Mouse (Mus musculus): ENCODE measurements around the gene Tssk2.
A peak's percentile ranks its signal among the peaks of the same experiment; 100 is the strongest.

The Tssk2 gene

DNA sequence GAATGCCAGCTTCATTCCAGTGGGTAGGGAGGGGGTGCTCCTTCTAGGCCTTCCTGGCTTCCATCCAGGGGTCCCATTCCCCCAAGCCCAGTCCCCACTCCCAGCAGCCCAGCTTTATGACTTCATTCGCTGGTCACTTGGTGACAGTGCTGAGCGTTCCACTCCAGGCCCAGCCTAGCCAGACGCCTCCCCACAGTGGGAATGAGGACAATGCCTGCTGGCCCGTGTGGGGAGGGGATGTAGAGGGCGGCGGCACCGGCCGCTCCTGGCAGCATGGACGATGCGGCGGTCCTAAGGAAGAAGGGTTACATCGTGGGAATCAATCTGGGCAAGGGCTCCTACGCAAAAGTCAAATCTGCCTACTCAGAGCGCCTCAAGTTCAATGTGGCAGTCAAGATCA is at the start of gene Tssk2, which contains the start of gene Dgcr2:
Tssk2 (plus strand) TSS at position 176 of the 400 bp plus-strand sequence.
Dgcr2 (minus strand) TSS at position 101 of the 400 bp plus-strand sequence.
- DNase-seq (ENCODE audit: low spot score in 2 of 2), result no peak

DNA sequence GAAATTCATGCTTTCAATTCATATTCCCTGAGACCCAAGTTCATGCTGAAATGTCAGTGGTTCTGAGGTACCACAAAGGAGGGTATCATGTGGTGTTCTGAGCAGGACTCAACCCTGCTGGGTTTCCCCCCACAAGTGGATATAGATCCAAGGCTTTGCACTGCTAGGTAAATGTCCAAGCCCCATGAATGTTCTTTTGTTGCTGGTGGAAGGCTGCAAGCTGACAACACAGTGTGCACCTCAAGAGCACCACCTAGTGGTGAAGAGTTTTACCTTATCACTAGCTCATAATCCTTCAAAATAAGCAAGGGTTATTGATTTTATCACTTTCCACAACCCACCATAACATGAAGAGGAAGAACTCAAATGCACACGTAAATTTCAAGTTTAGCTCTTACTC is 49.5 kb upstream of the Tssk2 start:
- no peak for DNase-seq (ENCODE audit: low spot score in 2 of 2)

DNA sequence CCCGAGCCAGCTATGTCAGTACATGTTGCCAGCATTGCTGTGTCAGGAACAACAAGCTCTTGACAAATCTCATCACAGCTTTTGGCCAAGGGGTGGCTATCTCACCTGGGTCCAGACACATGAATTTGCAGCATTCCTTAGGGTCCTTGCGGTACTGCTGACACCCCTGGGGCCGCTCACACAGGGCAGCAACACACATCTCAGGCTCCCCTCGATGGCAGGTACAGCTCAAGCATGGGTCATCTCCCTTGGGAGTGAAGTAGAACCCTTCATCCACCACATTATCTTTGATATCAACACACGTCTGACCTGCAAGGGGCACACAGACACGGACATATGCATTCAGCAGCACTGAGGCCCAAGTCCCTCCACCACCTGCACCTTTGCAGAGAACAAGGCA is 49.0 kb upstream of the Tssk2 start:
- no peak for DNase-seq (ENCODE audit: low spot score in 2 of 2)

DNA sequence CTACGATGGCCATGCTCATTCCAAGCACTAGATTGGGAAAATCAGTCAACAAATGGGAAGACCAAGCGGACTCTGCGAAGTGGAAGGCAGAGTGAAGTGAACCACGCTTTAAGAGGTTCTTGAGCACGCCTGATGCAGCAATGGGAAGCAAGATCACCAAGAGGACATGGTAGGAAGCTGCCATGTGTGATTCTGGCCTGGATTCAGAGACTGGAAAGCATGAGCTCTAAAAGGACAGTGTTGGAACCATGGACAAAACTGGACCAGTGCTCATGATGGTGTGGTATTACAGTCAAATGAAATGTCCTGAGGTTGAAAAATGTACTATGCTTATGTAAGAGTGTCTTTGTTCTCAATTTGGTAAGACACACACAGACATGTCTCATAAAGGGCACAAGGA is 47.1 kb upstream of the Tssk2 start:
- no peak for DNase-seq (ENCODE audit: low spot score in 2 of 2)

DNA sequence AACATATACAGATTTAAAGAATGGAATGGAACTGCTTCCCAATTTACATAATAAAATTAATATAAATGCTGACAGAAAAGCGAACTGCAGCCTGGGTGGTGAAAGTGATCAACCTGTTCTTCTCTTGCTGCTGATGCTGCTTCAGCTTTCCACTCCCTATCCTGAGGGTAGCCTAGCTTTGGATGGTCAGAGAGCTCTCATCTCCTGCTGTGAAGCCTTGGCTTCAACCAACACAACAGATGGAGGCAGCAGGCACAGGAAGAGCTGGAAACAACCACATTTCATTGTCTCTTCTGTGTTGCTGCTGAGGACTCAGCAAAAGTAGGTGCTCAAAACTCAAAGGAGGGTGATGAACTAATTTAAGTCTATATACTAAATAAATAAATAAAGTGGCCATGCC is 46.6 kb upstream of the Tssk2 start:
- no peak for DNase-seq (ENCODE audit: low spot score in 2 of 2)

DNA sequence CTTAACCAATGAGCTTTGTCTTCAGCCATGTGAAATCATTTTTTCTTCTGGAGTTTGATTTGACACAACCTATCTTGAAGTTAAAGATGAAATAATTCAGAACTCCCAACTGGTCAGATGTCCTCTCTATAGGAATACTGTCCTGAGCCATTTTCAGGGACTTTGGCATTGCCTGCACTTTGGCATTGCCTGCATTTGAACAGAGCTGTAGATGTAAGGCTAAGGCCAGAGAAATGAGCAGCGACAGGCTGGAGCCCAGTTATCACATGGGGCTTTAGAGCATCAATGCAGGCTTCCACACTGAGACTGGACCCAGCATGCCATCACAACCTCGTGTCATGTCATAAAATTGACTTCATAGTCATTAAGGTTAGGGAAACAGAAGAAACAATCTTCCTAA is 45.2 kb upstream of the Tssk2 start:
- no peak for DNase-seq (ENCODE audit: low spot score in 2 of 2)

DNA sequence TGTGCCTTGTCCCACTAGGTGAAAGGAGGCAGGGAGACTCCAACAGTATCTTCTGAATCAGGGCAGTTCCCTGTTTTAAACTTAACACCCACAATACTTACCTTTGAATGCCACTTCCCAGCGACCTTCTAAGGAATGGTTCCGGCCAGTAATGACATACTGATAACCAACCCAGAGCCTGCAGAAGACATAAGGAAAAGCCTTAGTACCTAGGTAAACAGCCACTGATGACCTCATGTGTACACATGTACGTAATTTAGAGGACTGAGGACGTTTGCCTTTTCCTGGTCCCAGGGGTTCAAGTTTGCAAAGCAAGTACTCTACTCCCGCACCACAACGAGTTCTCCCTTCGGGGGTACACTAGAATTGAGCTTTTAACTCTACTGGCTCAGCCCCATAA is 41.3 kb upstream of the Tssk2 start:
- DNase-seq (ENCODE audit: low spot score in 2 of 2), result no peak

DNA sequence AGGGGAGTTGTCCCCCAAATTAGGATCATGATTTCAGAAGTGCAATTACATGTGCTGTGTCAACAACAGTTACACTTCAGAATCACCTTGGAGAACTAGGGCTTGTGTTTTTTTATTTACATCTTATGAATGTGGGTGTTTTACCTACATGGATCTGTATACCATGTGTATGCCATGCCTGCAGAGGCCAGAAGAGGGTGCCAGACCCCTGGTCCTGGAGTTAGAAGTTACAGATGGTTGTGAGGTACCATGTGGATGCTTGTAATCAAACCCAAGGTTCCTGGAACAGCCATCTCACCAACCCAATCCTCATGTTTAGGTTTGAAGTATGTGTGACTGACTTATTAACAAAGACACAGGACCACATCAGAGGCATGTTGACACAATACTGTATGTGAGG is 39.8 kb upstream of the Tssk2 start:
- DNase-seq (ENCODE audit: low spot score in 2 of 2), result no peak

DNA sequence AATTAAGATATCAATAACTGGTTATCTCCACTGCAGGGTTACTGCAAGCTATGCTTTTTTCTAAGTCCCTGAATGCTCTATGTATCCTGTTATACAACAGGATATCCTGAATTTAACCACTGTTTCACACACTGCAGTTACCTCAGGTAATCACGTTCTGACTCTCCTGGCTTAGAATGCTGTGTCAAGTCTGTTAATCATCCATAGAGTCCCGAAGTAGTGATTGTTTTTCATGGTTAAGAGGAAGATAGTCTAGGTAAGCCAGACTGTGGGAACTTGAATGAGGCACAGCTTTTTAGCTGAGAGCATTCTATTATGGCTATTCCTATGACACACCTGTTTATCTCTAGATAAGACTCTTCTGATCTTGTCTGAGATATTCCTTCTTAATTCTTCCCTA is 33.1 kb upstream of the Tssk2 start:
- no peak for DNase-seq (ENCODE audit: low spot score in 2 of 2)

DNA sequence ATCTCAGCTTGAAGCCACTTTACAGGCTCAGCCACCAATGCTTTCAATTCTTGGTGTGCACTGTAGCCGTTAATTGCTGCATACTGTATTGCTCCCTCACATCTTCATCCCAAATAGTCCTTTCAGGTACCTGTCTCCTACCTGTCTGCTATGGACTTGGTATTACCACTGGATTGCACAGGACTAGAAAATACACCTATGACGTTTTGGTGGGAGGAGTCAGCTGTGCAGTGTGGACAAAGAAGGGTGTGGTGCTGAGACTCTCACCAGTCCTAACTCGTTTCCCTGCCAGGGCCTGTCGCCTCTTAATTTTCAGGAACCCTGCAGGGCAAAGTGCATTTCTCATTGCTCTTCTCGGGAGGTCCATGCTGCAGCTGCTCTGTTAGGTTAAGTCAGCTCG is 32.7 kb upstream of the Tssk2 start:
- no peak for DNase-seq (ENCODE audit: low spot score in 2 of 2)

DNA sequence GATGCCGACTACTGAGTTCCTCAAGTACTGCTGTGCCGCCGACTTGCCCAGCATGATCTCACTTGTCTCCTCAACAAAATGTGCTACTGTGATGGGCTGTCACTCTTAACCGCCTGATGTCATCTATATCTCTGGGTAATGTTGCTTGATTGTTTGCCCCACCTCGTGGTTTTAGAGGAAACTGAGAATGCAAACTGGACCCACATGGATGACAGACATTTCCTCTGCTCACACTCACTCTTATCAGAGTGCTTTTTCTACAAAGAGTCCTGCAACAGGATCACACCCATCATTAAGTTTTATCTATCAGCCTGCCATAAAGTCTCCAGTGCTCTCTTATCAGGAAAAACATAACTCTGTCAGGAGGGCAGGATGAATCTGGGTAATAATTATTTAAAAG is 27.2 kb upstream of the Tssk2 start:
- DNase-seq (ENCODE audit: low spot score in 2 of 2), result no peak

DNA sequence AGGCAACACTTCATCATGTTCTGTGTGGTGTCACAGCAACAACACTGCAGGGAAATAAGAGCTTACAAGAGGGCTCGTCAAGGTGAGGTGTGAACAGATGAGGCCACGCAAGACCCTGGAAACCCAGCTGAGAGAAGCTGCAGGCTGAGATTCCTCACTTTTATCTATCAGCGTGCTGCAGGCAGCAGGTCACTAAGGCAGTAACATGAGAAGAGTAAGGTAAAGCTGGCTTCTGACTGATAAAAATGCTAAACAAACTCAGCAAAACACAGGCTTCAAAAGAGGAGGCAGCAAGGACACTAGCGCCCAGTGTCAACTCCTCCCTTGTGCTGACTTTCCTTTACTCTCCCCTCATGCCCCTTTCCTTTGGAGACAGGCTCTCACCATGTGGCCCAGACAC is 25.4 kb upstream of the Tssk2 start:
- DNase-seq (ENCODE audit: low spot score in 2 of 2), result no peak

DNA sequence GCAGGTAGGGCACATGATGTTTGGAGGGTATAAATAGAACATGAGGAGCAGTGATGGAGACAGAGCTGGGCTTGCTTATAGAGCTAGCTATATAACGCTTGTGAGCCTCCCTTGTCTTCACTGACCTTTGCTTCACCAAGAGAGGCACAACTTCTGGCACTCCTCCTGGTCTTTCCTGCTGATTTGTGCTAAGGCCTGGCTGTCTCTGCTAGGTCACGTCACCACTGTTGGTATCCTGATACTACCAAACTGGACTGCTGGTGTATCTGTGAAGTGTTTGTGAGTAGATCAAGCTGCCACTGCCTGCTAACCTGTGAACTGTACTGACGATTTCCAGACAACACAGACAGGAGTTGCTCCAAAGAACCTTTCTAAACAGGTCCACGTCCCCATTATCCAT is 23.3 kb upstream of the Tssk2 start:
- no peak for DNase-seq (ENCODE audit: low spot score in 2 of 2)

DNA sequence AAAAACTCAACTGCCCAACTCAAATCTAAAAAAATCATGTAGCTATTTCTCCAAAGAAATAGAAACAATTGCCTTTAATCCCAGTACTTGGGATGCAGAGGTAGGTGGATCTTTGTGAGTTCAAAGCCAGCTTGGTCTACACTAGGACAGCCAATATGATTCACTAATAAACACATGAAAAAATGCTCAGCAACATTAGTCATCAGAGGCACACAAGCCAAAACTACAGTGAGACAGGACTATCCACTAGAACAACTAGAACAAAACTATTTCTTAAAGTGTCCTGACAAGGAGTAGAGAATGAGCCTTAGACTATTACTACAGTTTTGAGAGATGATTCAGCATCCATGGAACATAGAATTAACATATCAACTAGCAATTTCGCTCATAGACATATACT is 22.3 kb upstream of the Tssk2 start:
- DNase-seq (ENCODE audit: low spot score in 2 of 2), result no peak

DNA sequence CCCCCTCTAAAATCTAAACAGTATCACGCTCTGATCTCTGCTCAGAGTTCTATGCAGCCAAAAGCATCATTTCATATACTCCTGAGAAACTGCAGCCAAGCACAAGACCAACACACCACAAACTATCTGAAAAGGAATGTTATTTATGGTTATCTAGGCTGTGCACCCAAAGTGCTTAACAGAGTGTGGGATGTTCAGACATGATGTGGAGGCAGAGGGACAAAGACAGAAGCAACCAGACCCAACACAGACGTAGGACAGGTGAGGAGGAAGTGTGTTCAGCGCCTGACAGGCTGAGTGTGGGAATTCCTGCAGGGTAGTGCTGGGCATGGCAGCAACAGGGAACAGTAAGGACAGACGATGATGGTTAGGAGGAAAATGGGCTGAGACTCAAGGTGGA is 18.9 kb upstream of the Tssk2 start:
- DNase-seq (ENCODE audit: low spot score in 2 of 2), result no peak

DNA sequence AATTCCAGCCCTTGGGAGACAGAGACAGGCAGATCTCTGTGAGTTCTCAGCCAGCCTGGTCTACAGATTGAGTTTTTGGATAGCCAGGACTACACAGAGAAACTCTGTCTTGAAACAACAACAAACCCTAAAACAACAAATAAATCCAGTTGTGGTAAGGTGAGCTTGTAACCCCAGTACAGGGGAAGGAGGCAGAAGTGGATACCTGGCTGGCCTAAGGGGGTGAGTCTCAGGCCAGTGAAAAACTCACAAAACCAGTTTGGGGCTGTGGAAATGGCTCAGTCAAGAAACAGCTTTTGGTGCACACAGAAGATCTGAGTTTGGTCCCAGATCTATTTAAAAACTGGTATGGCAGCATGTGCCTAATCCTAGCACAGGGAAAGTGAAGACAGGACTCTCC is 16.2 kb upstream of the Tssk2 start:
- no peak for DNase-seq (ENCODE audit: low spot score in 2 of 2)

DNA sequence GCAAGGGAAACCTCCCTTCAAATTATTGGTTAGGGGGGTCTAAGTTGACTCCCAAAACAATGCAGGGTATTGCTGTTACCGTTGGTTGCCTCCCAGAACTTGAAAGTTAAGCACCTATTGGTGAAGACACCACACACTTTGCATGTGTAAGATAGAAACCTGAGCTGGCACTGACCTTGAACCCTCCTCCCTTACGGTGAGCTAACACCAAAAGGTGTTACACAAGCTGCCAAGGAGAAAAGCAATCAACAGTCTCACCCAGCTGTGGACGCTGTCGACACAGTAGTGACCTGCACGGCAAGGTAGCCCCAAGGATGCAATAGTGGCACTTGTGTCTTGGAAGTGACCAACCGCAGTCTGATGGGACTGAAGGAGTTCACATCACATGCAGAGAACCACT is 14.3 kb upstream of the Tssk2 start:
- no peak for DNase-seq (ENCODE audit: low spot score in 2 of 2)

DNA sequence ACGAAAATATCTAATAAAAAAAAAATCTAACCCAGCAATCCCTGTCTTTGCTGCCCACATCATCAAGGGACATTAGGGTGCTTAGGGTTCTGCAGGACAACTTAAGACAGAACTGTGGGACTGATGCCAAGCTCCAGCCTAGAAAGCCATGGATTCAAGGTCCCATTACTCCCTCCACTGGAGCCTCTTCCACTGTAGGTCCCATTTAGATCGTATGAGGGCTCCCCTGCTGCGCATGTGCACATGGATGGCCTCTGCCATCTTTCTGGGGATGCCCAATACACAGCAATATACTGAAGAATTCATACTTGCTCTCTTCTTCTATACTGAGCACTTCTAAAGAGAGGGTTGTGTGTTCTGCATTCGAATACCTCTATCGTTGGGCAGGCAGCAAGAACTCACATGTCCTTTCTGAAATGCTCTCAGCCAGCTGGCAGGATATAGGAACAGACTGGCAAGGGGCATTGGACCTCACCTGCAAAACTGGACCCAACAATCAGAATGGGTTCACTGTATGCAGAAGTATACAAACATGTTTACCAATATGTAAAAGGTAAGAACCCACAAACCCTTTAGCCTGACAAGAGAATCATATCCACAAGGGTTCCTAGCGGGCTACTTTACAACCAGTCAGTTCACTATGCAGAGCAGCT is 8.6 kb upstream of the Tssk2 start:
- DNase-seq (ENCODE audit: low spot score in 2 of 2), result no peak

DNA sequence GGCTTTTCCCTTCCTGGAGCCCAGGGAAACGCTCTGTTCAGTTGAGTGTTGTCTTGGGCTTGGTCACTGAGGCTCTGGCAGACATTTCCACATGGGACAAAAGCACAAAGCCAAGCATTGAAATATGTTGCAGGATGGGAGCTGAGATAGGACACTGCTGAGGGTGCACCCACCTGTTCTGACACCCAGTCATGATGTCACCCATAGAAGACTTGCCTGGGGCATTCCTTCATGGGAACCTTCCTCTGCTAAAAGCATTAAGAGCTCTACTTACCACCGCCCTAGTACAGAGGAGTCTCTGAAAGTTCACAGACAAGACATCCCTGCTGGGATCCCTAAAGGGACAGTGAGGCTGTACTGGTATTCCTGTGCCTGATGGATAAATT is 8.1 kb upstream of the Tssk2 start:
- no peak for DNase-seq (ENCODE audit: low spot score in 2 of 2)

DNA sequence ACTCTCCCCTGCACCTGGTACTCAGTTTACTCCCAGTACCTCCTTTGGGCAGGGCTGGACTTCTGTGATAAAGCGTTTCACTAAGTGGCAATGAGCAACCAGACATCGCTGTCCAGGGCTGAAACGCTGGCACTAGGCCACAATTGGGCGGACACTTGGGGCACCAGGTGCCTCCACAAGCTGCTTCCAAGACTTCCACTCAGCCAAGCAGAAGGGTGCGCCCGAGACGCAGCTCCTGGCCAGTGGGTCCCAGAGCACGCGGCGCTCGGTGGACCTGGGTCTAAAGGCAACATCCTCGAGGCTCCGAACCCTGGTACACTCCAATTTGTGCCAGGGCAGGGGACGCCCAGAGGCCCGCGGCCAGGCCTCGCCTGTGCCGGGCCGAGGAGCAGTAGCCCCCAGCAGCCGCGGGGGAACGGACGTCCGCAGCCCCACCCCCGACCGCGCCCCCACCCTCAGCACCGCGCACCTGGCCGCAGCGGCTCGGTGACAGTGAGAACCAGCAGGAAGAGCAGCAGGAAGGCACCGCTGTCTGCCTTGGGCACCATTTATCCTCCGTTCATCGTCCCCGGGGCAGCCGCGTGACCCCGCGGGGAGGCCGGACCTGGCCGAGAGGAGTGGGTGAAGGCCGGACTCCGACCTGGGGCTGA is 7.4 kb upstream of the Tssk2 start:
- peak; percentile 85 to 88 for DNase-seq (ENCODE audit: low spot score in 2 of 2)

DNA sequence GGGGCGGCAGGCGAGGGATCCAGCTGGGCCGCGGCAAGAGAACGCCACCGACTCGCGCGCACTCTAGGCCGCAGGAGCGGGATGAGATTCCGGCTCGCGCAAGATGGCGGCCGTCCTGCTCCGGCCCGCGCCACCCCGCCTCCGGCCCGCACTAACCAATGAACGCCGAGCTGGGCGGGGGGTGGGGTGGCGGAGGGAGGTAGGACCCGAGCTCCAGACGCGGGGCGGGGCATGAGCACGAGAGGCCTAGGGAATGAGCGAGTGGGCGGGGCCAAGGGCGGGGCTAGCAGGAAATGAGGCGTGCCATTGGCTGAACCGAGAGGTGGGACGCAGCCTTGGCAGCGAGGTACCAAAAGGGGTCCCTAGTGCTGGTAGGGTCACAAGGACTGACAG is 6.9 kb upstream of the Tssk2 start, which contains the start of gene Gm20518:
Gm20518 (minus strand) TSS at position 105 of the 393 bp plus-strand sequence.
- DNase-seq (ENCODE audit: low spot score in 2 of 2), result peak; percentile 99 to 100

DNA sequence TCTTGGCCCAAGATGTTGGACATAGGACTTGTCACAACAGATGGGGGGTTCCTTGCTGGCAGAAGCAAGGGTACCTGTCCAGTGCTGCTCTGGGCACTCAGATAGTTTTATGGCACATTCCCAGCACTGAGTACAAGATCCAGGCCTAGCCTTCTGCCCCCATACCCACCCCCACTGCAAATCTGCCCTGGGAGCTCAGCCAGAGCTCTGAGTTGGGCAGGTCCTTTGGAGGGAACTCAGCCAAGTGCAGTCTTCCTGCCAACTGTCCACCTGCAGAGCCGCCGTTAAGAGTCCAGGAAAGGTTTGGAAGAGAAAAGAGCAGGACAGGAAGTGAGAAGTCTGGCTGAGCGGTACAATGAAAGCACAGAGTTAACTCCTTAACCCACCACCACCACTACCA is 5.8 kb upstream of the Tssk2 start:
- DNase-seq (ENCODE audit: low spot score in 2 of 2), result no peak

DNA sequence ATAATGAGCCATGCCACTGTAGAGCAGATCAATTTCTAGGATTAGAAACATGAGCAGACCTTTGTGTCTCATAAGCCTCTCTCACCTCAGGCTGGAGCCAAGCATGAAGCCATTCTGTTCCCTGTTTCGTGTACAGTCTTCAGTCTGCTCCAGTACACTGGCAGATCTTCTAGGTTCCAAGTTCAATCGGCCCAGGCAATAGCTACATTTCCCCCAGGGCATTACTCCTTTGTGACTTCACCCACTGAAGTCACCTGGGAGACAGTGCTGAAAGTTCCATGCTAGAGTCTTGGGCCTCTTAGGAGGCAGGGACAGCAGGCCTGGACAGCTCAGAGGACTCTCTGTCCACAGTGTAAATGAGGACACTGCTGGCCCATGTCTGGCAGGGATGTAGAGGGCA is 4.5 kb upstream of the Tssk2 start, which contains the start of gene Tssk1:
Tssk1 (plus strand) TSS at position 301 of the 400 bp plus-strand sequence.
- no peak for DNase-seq (ENCODE audit: low spot score in 2 of 2)

DNA sequence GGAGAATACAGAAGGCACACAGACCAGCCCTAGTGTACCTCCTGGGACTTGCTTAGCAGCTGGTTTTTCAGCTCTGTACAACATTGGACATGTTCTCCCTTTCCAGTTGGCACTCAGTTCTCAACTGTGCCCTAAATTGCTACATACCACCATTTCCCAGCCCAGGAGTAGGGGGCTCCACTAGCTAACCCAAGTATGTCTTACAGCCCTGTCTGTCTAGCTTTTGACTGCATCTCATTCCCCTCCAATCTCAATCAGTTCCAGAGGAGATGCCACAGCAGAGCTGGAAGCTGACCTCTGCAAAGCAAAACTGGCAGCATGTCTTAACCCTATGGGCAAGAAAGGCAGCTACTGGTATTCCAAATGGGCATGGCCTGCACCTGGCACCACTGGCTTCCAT is 2.3 kb upstream of the Tssk2 start:
- DNase-seq (ENCODE audit: low spot score in 2 of 2), result no peak
